Mouse (Mus musculus) heart, postnatal 0 days (tissue): ENCODE measurements at regions not wholly inside any gene's neighbourhood (a gene's known extent, or its start where the extent isn't known, plus 50 kb on each side); places are given as distances from the start of the nearest gene placed in this dataset.

ENCODE experiments used
- ATAC-seq: fragments of 200-750 bp; cut with Nextera tagmentation; 2 replicates; pipeline ENCODE4 v1.8.0; 2017; ENCODE audit warnings: low read depth, moderate number of reproducible peaks, moderate library complexity; ENCODE audit not compliant: insufficient read depth
- DNase-seq: peaks from one replicate; pipeline ENCODE4 v3.0.0-alpha.2; 2016; ENCODE audit warnings: low spot score
- H3K27ac ChIP-seq: fragments of 300-500 bp; sonication (generic); 2 replicates; pipeline ENCODE4 v1.5.1; 2014; ENCODE audit warnings: low read depth, mild to moderate bottlenecking
- H3K27me3 ChIP-seq: fragments of 300-500 bp; sonication (generic); 2 replicates; pipeline ENCODE4 v1.6.1; 2014; ENCODE audit warnings: low read length, mixed read lengths; ENCODE audit not compliant: control insufficient read depth, insufficient read depth
- H3K36me3 ChIP-seq: fragments of 300-500 bp; sonication (generic); replicated peaks from 2 replicates; pipeline ENCODE4 v1.6.1; 2014; ENCODE audit warnings: low read length, mixed read lengths; ENCODE audit not compliant: control insufficient read depth, insufficient read depth
- H3K4me1 ChIP-seq: fragments of 300-500 bp; sonication (generic); 2 replicates; pipeline ENCODE4 v1.6.1; 2014; ENCODE audit warnings: antibody characterized with exemption; ENCODE audit not compliant: control insufficient read depth, insufficient read depth
- H3K4me2 ChIP-seq: fragments of 300-500 bp; sonication (generic); 2 replicates; pipeline ENCODE4 v1.6.1; 2014; ENCODE audit warnings: low read depth, mild to moderate bottlenecking, low read length, moderate library complexity
- H3K4me3 ChIP-seq: fragments of 300-500 bp; sonication (generic); 2 replicates; pipeline ENCODE4 v1.5.1; 2014; ENCODE audit warnings: low read depth, low read length
- H3K9ac ChIP-seq: fragments of 300-500 bp; sonication (generic); replicated peaks from 2 replicates; pipeline ENCODE4 v1.6.1; 2014; ENCODE audit warnings: low read depth, low read length, mixed read lengths
- H3K9me3 ChIP-seq: fragments of 300-500 bp; sonication (generic); replicated peaks from 2 replicates; pipeline ENCODE4 v1.6.1; 2016; ENCODE audit warnings: low read length; ENCODE audit not compliant: control insufficient read depth
- CTCF ChIP-seq: IDR thresholded peaks from 2 replicates; pipeline ENCODE4 v1.5.1; 2016; ENCODE audit warnings: antibody characterized with exemption, control low read depth, low read depth
- EP300 ChIP-seq: IDR thresholded peaks from 2 replicates; pipeline ENCODE4 v1.6.1; 2016; ENCODE audit warnings: antibody characterized with exemption, low read depth
- WGBS: fragments of 180-500 bp; shearing (Covaris S2); extraction: QIAGEN DNeasy Blood & Tissue Kit; methylation state at CpG from one replicate; pipeline ENCODE4 v1.1.7; 2014; 5-methylcytosine and 5-hydroxymethylcytosine counted together

- no peak overlapping the region for H3K4me2 ChIP-seq
- DNase-seq (no peak), ATAC-seq (no peak)
- no peaks in the 10 kb centered on the region for H3K9me3 ChIP-seq
- TF ChIP-seq CTCF (no peak), EP300 (no peak)
- no peaks in the 10 kb centered on the region for H3K27me3 ChIP-seq
- no peaks in the 10 kb centered on the region for H3K36me3 ChIP-seq
- WGBS = 87% methylated on average over 4 of the region's 4 CpGs
- H3K27ac ChIP-seq = no peak overlapping the region
- no peak overlapping the region for H3K4me3 ChIP-seq
- H3K9ac ChIP-seq = no peak overlapping the region
- no peaks in the 10 kb centered on the region for H3K4me1 ChIP-seq
Observed at GRCm38 (mm10) chr2:78459444-78459843, 408.5 kb upstream of the Ube2e3 start.

- H3K27ac ChIP-seq = no peak overlapping the region
- H3K4me1 ChIP-seq = no peaks in the 10 kb centered on the region
- H3K4me2 ChIP-seq = no peak overlapping the region
- TF ChIP-seq CTCF (no peak), EP300 (no peak)
- ATAC-seq (no peak), DNase-seq (no peak)
- H3K9me3 ChIP-seq = no peaks in the 10 kb centered on the region
- H3K36me3 ChIP-seq = no peaks in the 10 kb centered on the region
- 68% methylated on average over 3 of the region's 3 CpGs for WGBS
- H3K4me3 ChIP-seq = no peak overlapping the region
- no peak overlapping the region for H3K9ac ChIP-seq
- H3K27me3 ChIP-seq = no peaks in the 10 kb centered on the region
Observed at GRCm38 (mm10) chr2:78453411-78453810, 414.5 kb upstream of the Ube2e3 start.

- H3K4me3 ChIP-seq = no peak overlapping the region
- H3K9ac ChIP-seq = no peak overlapping the region
- H3K27ac ChIP-seq = no peak overlapping the region
- no peaks in the 10 kb centered on the region for H3K27me3 ChIP-seq
- TF ChIP-seq CTCF (no peak), EP300 (no peak)
- no peak overlapping the region for H3K4me2 ChIP-seq
- H3K4me1 ChIP-seq = no peaks in the 10 kb centered on the region
- H3K36me3 ChIP-seq = no peaks in the 10 kb centered on the region
- no peak for DNase-seq
- no peak for ATAC-seq
- no peaks in the 10 kb centered on the region for H3K9me3 ChIP-seq
Observed at GRCm38 (mm10) chr2:78436816-78437215, 431.1 kb upstream of the Ube2e3 start.

- Histone ChIP-seq H3K27ac (no peak overlapping the region), H3K27me3 (no peaks in the 10 kb centered on the region), H3K4me2 (no peak overlapping the region), H3K9me3 (no peaks in the 10 kb centered on the region), H3K36me3 (no peaks in the 10 kb centered on the region), H3K4me3 (no peak overlapping the region), H3K4me1 (no peaks in the 10 kb centered on the region), H3K9ac (no peak overlapping the region)
- DNase-seq (no peak), ATAC-seq (no peak)
- TF ChIP-seq EP300 (no peak), CTCF (no peak)
- WGBS = 63% methylated on average over 2 of the region's 2 CpGs
Observed at GRCm38 (mm10) chr2:78435071-78435470, 432.9 kb upstream of the Ube2e3 start.

- no peaks in the 10 kb centered on the region for H3K9me3 ChIP-seq
- no peak overlapping the region for H3K9ac ChIP-seq
- DNase-seq = peak; percentile 12
- peak; percentile 49; the same call in 1 of the 2 replicates for ATAC-seq
- TF ChIP-seq CTCF (no peak), EP300 (no peak)
- no peak overlapping the region for H3K4me2 ChIP-seq
- H3K4me3 ChIP-seq = no peak overlapping the region
- H3K27ac ChIP-seq = no peak overlapping the region
- H3K4me1 ChIP-seq = no peaks in the 10 kb centered on the region
- H3K27me3 ChIP-seq = no peaks in the 10 kb centered on the region
- no peaks in the 10 kb centered on the region for H3K36me3 ChIP-seq
Observed at GRCm38 (mm10) chr2:78427659-78428336, 440.1 kb upstream of the Ube2e3 start.

GRCm38 (mm10) chr2:78418561-78419338 lies 449.2 kb upstream of the Ube2e3 start:
- DNase-seq = peak; percentile 28
- Histone ChIP-seq H3K9me3 (no peaks in the 10 kb centered on the region), H3K27me3 (no peaks in the 10 kb centered on the region), H3K9ac (no peak overlapping the region), H3K4me1 (no peaks in the 10 kb centered on the region), H3K4me3 (no peak overlapping the region), H3K4me2 (no peak overlapping the region), H3K27ac (no peak overlapping the region), H3K36me3 (no peaks in the 10 kb centered on the region)
- ATAC-seq = no peak
- 54% methylated on average over 3 of the region's 3 CpGs for WGBS
- no peak for TF ChIP-seq CTCF
- no peak for TF ChIP-seq EP300
